Mouse (Mus musculus): ENCODE measurements around the gene Dock8.

DNA sequence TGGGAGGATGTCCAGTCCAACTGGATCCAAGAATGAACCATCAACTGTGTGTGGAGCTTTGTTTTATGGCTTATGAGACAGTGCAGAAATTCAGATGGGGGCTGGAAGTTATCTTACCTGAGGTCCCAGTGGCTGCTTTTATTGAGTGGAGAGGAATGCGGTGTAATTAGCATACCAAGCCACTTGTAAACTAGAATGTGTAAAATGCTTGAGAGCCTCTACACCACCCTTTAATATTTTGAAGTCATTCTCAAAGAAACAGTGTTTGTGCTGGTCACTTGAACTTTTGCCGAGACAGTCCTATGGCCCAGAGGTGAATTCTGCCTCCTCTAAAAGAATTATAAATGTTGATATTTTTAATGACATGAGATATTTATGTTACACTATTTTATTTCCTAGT lies 83.5 kb downstream of the Dock8 start:
- TF ChIP-seq CTCF (IDR thresholded peaks at IDR 0.05; ENCODE audit: borderline replicate concordance, insufficient read depth, low read depth, low read length), result no peak
- TF ChIP-seq POLR2A (IDR thresholded peaks at IDR 0.05; ENCODE audit: borderline replicate concordance, insufficient read depth, low read length), result no peak

All from cerebellum, adult 2 months (tissue).